Mouse (Mus musculus) B cell, adult 2 months (primary cell): ENCODE measurements around the gene Vmn1r72.
"Not testable (repeated sequence)": the region's sequence is repeated elsewhere in the genome, so short reads cannot be mapped to it uniquely, and the experiment has no call there.

Experiments
- DNase-seq, 2 experiments: peaks; one replicate each; pipeline ENCODE4 v3.0.0; 2022

The Vmn1r72 gene

GRCm38 (mm10) chr7:11680047-11680446 lies at the start of gene Vmn1r72:
TSS of gene Vmn1r72 (minus strand) at chr7:11680147.
- DNase-seq: not testable (repeated sequence)

GRCm38 (mm10) chr7:11617082-11617481 lies 62.9 kb downstream of the Vmn1r72 start:
- DNase-seq: not testable (repeated sequence)
